Mouse (Mus musculus) telencephalon, adult 2 months (tissue): ENCODE results near the gene Ccdc148.

Source experiments
- DNase-seq: peaks from one replicate; pipeline ENCODE4 v3.0.0-alpha.2; 2011; ENCODE audit warnings: low read depth, low spot score

Gene Ccdc148

DNA sequence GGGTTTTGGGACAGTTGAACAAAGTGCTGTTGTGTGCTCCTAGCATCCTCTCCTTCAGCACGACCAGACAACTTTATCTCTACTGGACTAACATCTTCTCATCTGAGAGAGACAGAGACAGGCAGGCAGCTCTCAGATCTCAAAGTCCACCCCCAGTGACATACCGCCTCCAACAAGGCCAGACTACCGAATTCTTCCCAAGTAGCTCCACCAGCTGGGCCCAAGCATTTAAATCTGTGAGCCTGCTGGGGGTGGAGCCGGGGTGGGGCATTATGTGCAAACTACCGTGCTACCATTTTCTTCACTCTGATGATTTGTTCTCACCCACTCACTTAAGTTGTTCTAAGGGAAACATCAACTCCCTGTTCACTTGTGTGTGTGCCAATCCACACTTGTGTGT is 19.0 kb upstream of the Ccdc148 start:
- DNase-seq: no peak

DNA sequence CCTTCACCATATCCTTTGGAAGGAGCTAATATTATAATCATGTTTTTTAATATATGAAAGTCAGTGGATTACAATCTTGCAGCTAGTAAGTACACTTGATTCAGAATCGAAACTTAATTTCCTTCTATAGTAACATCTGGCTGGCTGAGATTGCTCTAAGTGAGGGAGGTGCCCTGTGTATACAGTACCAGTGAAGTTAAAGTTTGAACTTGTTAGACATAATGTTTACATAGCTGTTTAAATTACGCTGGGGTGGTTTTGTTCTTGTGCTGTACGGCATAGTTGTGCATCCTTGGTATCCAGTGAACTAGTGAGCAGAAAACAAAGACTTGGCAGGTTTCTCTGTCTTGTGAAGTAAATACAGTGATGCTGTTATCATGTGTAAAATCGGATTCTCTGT is 18.5 kb upstream of the Ccdc148 start:
- DNase-seq: no peak

DNA sequence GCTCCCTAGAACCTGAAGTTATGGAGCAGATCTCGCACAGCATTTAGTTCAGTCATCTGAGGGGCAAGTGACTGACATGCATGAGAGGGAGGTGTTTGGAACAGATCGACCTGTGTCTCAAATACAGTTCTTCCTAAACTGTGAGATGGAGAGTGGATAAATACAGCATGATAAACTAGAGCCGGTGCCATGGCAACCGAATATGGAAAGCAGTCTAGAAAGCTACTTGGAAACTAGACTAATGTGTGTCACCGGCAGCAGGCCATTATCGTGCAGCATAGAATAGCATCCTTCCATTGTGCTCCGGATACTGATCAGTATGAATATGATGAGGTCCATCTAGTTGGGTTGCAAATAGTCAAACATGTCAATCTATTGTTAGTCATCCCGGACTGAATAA is 17.7 kb upstream of the Ccdc148 start:
- DNase-seq: peak; percentile 64

DNA sequence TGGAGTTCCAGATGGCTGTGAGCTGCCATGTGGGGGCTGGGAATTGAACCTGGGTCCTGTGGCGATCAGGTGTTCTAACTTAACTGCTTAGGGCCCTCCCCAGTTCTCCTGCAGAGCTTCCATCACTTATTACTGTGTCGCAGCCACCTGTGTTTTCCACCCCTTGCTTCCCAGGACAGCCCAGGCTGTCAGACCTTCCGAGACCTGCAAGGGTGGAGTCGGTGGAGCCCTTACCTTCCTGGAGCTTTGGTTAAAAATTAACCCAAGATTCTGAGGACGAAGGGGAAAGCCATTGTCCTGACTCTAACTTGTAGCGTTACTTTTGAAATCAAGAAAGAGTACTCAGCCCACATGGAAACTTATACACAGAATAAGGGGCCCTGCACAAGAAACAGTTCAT is 15.4 kb upstream of the Ccdc148 start:
- no peak for DNase-seq

DNA sequence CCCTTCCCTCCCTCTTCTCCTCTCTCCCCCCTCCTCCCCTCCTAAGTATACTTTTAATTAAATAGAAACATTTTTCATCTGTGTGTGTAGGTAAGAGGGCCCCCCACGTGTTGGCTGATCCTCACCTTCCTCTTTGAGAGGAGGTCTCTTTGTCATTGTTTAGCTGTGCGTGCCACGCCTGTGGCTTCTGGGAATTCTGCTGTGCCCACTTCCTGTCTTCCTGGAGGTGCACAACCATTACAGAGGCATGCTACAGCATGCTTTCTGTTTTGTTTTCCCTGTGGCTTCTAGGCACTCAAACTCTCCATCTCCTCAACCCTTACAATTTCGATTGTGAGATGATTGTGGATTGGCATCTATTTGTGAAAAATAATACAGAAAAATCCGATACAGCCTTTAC is 11.1 kb upstream of the Ccdc148 start:
- DNase-seq: no peak

DNA sequence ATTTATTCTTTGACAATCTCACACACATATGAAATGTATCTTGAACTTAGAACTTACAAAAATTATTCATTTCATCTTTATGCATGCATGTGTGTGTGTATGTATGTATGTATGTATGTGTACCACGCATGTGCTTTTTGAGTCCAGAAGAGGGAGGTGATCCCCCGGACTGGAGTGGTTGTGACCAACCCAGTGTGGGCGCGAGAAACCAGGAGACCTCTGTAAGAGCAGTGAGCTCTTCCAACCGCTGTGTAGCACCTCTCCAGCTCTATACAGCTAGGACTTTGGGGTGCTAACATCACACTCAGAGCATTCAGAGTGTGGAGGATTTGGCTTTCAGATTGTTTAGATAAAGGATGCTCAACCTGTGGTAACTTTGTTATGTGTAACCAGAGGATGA is 10.1 kb upstream of the Ccdc148 start:
- DNase-seq: no peak

DNA sequence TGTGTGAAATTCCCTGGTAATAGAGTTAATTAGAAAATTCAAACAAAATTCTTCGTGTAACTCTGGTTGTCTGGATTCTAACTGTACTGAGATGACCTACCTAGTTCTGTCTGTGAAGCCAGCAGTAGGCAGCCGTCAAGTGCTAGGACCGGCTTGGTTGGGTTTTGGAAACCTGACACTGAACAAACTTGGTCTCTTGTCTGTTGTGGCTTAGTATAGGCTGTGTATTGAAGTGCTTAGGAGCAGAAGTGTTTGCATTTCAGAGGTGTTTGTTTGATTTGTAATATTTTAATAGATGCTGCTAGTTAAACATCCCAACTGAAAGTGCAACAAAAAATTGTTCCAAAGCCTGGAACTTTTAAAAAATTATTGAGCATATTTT is 9.7 kb upstream of the Ccdc148 start:
- no peak for DNase-seq

DNA sequence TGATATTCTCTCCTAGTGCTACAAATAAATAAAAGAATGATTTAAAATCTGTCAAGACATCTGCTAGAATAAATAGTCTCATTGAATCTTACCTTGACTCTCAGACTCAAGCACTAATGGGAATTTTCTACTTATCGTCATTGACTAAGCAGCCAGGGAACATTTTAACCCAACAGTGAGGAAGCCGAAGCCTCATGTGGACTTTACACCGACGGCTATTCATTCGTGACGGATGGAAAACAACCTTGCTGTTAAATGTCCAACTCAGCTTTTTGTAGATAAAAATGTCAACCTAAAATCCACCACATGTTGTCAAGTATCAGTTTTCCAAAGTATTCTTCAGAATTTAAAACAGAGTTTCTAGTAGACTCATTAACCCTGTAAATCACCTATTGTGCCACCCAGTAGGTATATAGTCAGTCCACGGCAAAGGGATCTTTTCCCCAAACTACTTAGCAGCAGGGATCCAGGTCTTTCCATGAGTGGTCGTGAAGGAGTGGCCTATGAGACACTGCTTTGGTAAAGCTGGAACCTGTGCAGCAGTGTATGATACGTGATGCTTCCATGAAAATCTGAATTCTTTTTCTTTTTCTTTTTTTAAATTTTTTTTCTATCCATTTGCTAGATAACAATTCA is 9.2 kb upstream of the Ccdc148 start:
- DNase-seq: no peak

DNA sequence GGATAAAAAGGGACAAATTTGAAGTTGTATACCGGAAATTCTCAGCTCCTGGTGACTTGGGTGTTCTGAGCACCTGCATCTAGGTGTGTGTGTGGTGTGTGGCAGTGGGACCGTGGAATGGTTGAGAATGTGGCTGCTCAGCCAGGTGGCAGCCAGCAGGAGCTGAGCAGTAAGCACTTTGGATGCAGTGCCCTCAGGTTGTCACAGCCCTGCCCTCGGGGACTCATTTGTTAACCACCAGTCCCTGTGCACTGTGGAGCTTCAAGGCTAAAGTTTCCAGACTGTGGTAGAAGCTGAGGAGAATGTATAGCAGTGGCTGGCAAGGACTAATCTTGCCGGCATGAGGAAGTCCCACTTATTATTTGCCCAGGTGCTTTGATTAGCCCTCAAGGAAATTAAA is 7.3 kb upstream of the Ccdc148 start:
- DNase-seq: no peak

DNA sequence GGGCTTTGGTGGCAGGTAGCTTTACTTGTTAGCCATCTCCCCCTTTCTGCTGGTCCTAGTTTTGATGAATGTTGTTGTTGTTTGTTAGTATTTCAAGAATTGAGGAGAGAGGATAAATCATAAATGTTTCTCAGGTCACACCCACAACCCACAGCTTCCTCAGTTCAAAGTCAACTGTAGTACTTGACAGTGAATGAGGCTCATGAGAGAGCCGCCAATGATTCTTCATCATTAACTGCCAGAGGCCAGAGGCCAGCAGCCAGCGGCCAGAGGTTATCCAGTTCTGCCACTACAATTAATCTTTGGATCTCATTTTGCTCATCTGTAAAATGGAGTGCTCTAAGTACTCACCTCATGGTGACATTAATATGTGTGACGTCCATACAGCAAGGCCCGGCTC is 6.5 kb upstream of the Ccdc148 start:
- DNase-seq: no peak

DNA sequence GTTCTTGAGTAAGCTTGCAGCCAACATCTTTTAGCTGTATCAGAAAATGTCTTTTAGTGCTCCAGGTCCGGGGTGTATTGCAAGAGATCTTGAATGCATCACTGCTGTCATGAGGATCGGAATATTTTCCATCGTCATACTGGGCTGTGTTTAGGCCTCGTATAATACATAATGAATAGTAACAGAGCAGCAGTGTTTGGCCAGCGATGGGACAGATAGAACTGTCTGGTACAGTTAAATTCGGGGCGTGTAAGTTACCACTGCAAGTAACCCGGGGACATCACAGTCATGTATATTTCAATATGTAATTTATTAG is 1.8 kb upstream of the Ccdc148 start:
- DNase-seq: no peak

DNA sequence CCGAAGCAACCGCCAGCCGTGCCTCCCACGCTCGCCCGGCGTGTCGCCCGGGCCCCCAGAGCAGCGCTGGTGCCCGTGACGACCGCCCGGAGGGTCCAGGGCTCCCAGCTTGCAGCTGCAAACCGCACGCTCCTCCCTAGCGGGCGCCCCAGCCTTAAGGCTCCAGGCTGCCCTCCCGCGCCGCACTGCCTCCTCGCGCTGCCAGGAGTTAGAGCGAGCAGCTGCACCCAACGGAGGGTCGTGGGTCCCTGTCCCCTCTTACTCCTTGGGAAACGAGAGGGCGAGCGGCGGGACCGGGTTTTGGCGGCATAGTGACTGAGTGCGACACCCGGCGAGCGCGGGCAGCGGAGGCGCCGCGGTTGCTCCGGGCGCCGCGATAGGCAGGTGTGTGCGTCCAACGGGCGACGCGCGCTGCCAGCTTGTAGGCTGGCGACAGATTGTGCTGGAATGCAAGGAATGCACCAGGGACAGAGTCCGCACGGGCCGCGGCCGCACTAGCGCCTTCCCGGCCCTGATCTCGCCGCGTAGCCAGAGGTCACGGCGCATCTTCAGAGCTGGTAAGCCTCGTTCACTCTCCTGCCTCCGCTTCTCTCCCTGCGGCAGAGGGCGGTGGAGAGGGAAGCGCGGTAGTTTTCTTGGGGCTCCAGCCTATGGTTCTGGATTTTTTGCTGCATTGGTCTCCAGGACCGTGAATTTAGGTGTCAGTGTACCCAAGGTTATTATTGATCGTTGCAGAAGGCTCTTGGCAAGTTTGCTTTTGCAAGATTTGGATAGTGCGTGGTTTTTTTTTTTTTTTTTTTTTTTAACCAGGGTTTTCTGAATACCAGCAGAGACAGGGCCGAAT is 1.2 kb upstream of the Ccdc148 start:
- peak; percentile 47 for DNase-seq

DNA sequence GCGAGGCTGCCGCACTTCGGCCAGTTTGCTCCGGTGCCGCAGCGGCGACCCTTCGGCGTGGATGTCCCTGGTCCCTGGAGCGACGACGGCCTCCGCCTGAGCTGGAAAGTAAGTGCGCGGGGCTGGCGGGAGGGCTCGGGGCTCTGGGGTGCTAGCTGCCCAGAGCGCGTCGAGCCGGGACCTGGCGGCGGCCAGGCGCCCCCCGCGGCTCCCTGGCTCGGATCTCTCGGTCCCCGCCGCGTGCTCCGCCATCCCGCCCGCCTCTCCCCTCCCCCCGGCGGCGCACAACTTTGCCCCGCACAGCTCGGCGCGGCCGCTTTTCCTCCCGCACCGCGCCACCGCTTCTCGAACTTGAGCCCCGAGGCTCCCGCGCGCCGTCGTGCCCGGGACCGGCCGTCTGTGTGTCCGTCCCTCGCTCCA is 548 bp upstream of the Ccdc148 start:
- DNase-seq: no peak

DNA sequence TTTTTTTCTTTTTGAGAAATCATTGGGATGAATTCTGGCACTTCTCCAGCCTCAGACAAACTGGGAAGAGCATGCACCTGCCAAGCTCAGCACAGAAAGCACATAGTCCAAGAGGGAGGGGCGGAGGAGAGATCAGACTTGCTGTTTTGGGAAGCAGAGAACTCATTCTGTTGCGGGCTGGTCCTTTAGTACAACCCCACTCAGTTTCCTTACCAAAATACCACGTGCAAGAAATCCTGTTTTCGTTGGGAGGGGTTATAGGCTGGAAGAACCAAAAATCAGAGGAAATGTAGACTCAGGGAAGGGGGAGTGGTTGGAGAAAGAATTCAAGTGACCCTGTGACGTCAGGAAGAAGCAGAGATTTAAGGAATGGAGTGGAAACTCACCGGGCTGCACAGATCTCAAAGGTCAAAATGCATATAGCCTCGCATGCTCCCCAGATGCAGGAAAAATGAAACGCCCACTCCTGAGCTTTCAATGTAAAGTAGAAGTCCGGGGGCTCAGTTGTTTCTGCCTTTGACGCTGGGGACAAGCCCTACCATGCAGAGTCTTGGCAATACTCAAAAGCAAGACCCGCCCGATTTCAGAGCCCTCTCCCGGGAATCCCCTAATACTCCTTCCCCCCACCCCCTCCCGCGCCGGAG is 400 bp downstream of the Ccdc148 start:
- no peak for DNase-seq

DNA sequence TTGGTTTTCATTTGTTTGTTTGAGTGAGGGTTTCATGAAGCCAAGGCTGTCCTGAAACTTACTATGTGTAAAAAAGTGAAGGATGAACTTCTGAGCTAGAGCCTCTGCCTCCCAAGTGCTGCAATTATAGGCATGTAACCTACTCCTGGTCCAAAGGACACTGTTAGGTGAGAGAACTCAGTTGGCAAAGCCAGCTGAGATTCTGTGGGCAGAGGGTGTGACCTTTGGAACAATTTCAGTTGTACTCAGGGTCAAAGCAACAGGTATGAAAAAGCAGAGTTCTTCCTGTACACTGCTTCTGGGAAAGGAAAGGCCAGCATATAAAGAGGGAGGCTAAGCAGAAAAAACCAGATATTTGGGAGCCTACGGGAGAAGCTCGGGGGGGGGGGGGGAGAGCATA is 2.4 kb downstream of the Ccdc148 start:
- DNase-seq: no peak

DNA sequence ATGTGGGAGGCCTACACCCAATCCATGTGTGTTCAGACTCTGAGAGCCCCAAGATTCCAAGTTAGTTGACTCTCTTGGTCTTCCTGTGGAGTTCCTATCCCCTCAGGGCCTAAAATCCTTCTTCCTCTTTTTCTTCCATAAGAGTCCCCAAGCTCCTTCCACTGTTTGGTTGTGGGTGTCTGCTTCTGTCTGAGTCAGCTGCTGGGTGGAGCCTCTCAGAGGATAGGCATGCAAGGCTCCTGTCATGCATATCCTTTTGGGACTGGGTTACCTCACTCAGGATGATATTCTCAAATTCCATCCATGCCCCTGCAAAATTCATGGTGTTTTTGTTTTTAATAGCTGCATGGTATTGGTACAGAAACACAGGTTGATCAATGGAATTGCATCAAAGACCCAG is 5.1 kb downstream of the Ccdc148 start:
- DNase-seq: no peak

DNA sequence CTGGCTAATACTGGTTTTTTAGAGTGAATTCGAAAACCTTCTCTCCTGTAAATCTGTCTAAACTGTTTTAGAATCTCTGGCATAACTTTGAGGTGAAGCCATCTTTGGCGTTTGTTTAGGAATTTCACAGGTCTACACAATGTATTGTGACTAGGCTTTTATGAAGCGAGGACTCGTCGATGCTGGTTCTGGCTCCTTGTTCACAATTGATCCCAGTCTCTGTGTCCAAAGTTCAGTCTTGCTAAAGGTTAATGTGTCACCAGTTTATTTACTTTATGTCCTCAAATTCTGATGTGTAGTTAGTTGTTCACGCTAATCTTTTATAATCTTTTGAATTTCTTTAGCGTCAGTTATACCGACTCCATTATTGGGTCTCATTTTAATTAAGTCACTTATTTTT is 29.4 kb downstream of the Ccdc148 start:
- no peak for DNase-seq

DNA sequence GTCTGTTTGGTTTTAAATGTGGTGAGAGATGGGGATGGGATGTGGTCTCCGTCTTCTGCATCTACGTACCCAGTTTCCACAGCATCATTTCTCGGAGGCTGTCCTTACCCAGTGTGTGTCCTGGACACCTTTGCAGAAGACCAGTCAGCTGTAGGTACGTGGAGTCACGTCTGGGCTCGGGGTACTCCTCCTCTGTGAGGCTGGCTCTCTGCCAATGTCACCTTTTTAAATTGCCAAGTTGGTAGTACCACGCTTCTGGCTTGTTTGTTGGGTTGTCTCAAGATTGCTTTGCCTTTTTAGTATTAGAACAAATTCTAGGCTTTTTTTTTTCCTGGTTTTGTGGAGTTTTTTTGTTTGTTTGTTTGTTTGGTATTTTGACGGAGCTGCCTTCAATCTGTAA is 30.7 kb downstream of the Ccdc148 start:
- DNase-seq: no peak

DNA sequence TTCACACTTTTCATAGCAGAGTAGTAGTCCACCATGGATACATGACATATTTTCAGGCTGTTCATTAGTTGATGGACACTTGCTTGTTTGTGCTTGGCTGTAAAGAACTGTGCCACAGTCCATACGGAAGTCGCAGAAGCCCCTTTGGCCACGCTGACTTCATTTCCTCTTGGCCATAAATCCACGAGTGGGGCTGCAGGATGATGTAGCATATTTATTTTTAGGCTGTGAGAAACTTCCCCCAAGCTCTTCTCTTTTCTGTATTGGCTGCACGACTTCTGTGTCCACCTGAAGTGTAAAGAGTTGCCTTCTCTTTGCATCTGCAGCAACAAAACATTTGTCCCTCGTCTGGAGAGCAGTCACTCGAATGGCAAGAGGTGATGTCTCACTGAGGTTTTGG is 31.5 kb downstream of the Ccdc148 start:
- no peak for DNase-seq

DNA sequence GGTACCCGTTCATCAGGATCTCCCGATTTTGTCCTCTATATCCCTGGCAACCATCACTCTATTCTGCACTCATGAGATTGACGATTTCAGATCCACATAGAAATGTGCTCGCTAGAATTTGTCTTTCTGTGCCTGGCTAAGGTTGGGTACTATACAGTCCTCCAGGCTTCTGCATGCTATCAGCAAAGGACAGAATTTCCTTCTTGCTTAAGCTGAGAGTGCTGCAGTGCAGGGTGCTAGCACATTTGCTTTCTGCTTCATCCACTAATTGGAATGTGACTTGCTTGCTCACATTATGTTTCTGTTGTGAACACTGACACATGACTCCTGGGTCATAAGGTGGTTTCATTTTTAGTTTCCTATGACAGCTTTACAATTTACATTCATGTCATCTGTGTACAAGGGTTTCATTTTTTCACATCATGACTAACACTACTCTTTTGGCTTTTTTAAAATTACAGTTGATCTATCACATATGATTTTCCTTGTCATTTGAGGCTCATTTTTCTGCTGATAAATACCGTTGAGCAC is 104.8 kb downstream of the Ccdc148 start:
- DNase-seq: no peak

DNA sequence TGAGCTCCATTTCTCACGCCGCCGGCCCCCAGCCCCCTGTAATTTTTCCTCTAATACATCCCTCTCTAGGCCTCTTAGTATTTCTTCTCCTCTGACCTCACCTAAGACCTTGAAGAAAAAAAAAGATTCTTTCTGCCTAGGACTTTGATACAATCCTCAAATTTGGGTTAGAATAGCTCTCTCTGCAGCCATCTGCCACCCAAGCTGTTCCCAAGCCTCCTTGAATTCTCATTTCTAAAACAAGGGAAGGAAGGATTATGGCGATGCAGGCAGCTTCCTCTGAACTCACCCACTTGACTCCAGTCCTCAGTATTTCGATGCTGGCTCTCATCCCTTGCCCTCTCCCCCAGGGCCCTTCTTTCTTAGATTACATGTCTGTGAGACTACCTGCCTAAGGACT is 106.1 kb downstream of the Ccdc148 start:
- peak; percentile 46 for DNase-seq

DNA sequence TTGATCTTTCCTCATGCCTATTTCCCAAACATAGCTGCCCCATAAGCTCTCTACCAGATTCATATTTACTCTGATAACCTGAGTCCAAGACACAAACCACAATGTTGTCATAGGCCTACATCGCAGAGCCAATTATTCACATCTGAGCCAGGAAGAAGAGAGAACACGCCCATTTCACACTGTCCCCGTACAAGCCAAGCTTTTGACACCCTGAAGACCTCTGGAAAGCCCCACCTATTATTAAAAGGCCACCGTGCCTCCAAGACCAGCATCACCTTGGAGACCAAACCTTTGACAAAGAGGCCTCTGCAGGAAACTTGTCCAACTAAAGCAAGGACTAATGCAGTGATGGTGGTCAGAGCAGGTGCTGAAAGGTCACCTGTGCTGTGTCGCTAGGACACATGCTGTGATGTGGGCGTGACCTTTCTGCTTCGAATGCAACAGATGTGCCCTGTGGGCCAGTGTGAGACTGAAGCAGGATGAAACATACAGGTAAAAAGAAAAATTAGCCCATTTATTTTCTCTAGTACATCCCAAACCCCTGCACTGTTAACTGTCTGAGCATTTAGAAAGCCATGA is 106.9 kb downstream of the Ccdc148 start:
- no peak for DNase-seq
